Mouse (Mus musculus) liver (tissue): ENCODE measurements around the gene Tmpo.
"Not testable (repeated sequence)": the region's sequence is repeated elsewhere in the genome, so short reads cannot be mapped to it uniquely, and the experiment has no call there.

Experiments used
- DNase-seq: peaks from one replicate; pipeline ENCODE4 v3.0.0-alpha.2; 2020; ENCODE audit warnings: mixed read lengths

Tmpo gene

DNA sequence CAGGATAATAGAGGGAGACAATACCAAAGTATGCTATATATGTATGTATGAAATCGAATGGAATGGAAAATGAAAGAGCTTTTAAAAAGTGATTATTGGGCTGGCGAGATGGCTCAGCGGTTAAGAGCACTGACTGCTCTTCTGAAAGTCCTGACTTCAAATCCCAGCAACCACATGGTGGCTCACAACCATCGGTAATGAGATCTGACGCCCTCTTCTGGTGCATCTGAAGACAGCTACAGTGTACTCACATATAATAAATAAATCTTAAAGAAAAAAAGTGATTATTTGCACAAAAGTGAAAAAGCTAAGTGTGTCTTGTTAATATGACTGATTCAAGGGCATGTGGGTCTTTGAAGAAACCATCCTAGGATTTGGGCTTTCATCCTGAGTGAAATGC, 3.8 kb upstream of the Tmpo start:
- not testable (repeated sequence) for DNase-seq

DNA sequence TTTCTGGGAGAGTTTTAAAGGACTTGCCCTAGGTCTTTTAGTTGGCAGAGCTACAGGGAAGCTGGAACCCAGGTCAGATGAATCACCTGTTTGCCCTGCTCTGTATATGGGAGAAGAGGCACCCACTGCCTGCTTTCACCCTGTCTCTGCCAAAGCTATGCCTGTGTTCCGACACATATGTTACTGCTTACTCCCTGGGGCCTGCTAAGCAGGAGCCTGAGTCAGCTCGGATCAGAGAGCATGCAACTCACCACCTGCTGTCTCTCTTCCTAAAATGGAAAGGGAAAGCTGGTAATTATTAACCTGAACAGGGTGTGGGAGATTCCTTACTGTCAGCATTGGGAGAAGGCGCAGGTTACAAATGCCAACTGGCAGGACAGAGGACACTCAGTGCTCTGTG, 2.2 kb upstream of the Tmpo start:
- peak; percentile 33 for DNase-seq

DNA sequence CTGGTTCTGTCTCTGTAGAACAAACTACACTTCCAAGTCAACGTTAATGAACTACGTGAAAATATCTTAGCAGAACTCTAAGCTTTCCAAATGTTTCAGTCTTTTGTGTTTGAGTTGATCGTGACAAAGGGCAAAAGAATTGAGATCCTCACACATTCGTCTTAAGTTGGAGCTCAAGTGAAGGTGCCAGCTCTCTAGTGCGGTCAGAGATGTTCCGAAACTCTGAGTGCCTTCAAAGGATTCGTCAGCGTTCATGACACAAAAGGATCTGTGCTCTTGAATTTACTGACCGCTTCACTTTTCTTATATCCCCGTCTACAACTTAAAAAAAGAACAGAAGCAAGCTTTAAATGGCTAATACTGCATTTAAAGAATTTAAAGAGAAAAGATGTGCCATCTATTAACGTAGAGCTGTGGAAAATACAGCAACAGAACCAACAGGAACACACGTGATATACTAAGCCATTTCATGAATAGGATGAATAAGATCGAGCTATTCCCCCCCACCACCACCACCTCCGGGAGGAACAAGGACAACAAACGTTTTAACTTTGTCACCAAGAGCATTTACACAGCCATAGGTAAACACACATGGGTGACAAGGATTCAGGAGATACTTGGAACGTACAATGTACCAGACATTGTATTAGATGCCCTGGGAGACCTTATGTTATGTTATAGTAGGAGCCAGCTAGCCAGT, 1.3 kb upstream of the Tmpo start:
- DNase-seq: peak; percentile 36

DNA sequence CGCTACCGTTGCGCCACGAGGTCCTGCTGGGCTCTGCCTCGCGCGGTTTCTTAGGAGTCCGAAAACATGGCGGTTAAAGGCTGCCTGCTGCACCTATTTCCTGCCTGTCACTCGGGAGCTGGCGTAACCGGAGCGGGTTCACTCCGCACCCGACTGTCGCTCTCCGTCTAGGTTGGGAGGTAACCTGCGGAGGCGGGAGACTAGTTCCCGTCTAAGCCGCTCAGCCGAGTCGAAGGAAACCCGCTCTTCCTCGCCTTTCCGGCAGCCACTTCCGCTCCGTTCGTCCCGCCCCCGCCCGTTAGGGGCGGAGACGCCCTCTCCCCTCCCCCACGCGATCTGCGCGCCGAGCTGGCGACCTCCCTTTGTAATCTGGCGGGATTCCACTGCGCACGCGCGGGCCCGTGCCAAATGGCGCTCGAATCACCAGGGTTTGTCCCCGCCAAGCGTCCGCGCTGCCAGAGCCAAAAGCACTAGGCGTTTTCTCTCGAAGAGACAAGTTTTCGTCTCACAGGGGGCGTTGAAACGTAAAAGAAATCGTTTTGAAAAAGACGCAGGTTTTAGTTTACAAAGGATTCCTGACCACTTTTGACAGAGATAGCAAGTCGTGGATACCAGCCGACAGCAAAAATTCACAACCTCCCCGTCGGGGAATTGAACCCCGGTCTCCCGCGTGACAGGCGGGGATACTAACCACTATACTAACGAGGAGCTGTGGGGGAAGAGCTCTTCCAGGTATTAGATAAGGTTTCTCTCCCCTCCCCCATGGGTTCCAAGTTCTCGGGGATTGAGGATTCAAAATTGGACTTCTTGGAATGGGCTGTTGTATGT, 560 bp upstream of the Tmpo start:
- DNase-seq: peak; percentile 99

DNA sequence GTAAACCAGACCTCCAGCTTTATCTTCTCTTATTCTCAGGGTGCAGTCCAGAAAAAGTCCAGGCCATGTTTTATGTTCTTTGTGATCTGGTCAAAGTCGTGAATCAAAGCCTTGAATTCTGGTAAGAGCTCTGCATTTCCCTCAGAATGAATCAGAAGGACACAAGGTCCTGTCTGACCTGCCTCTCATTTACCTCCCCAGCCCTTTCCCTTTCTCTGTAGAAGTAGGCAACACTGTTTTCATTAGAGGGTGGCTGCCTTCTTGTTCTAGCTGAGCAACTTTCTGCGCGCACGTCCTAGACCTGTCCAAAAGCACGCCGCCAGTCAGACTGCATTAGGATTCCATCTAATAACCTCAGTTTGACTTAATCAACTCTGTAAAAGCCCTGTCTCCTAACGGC, 814 bp downstream of the Tmpo start:
- no peak for DNase-seq

DNA sequence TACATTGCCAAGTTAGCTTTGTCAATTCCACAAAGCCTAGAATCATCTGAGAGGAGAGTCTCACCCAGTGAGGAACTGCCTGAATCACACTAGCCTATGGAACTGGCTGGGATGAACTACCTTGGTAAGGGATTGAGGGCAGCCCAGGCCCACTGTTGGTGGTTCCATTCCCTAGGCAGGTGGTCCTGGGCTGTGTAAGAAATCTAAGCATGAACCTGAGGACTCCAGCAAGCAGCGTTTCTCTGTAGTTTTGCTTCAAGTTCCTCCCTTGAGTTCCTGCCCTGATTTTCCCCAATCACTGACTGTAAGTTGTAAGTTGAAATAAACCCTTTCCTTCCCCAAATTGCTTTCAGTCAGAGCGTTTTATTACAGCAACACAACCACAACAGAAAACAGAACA, 1.3 kb downstream of the Tmpo start:
- no peak for DNase-seq

DNA sequence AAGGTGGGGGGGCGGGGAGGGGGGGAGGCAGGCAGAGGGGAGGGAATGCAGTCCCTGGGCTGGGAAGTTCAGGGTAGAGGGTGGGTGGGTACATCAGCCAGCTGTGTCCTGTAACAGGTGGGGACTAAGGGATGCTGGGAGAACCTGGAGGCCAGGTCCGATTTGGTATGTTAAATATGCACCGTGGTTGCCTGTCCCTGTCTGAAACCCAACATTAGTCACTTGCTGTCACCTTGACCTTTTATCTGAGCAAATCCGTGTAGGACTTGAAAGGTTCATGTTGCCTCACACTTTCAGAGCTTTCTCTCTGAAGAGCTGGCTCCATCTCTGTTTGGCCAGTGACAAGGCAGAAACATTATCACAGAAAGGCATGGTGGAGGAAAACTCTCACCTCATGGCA, 3.9 kb downstream of the Tmpo start:
- no peak for DNase-seq

DNA sequence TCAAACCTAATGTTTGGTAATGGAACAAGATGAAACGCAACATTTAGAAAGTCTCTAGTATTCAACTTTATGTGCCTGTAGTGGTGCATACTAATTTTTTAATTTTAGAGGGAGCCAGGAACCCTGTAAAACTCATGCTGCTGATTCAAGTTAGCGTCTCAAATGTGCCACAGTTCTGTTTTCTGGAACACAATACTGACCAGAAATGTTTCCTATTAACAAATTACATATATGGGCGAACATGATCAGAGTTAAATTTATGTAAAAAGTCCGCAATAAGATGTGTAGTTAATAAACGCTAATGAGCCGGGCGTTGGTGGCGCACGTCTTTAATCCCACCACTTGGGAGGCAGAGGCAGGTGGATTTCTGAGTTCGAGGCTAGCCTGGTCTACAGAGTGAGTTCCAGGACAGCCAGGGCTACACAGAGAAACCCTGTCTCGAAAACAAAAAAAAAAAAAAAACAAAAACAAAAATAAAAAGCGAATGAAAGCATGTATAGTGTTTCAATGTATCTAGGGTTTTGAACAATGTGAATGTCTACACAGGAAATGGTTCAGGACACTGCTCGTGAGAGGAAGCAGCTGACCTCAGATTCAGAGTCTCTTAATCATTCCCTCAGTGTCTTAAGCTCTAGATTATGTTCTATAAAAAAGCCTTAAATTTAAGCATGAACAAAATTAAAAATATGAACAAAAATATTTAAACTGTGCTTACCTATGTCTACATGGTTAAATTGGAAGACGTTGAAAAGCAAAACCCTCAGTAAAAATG, 8.6 kb downstream of the Tmpo start:
- DNase-seq: no peak

DNA sequence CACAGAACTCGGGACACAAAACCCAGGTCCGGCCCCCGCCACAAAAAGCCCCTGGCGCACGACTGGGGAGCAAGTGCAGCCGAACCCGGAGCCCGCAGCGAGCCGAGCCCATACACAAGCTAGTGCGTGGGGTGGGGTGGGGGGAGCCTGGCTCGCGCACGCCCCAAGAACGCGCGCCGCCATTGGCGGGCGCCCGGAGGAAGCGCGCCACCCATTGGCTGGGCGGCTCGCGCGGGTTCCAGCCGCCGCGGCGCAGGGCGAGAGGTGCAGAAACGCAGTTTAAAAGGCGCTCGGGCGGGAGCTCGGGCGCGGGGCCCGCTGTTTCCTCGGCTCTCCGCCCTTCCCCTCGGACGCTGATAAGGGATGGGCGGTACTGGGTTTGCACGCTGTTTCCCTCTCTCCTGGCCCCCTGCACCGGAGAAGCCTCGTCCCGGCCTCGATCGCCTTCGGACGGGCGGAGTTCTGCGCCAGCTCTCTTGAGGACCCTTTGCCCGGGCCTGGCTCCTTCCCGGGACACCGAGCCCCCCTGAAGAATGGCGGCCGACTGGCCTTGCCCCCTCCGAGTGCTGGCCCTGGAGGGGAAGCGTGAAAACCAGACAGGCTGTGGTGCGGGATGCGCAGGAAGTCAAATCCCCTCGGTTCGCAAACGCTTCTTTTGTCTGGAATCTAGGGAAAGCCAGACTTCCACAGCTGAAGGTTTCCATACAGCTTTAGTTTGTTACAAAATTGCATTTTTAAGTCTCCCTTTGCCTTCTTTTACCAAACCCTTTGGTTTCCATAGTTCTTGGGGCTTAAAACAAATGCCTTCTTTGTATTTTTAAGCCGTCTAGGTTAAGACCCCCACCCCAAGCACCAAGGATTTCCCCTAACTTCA, 9.4 kb downstream of the Tmpo start:
- peak; percentile 96 for DNase-seq

DNA sequence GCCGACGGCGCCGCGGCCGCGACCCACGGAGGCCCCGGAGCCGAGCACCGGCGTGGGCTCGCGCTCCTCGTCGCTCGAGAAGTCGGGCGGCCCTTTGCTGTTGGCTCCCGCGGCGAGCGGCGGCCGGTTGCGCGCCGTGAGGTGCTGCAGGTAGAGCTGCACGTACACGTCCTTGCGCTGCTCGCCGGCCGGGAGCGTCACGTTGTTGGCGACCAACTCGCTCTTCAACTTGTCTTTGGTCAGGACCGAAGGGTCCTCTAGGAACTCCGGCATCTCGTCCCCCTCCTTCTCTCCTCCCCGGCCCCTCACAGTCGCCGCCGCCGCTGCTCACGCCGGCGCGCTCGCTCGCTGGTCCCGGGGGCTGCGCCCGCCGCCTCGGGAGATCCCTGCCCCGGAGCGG, 10.1 kb downstream of the Tmpo start:
- peak; percentile 50 for DNase-seq

DNA sequence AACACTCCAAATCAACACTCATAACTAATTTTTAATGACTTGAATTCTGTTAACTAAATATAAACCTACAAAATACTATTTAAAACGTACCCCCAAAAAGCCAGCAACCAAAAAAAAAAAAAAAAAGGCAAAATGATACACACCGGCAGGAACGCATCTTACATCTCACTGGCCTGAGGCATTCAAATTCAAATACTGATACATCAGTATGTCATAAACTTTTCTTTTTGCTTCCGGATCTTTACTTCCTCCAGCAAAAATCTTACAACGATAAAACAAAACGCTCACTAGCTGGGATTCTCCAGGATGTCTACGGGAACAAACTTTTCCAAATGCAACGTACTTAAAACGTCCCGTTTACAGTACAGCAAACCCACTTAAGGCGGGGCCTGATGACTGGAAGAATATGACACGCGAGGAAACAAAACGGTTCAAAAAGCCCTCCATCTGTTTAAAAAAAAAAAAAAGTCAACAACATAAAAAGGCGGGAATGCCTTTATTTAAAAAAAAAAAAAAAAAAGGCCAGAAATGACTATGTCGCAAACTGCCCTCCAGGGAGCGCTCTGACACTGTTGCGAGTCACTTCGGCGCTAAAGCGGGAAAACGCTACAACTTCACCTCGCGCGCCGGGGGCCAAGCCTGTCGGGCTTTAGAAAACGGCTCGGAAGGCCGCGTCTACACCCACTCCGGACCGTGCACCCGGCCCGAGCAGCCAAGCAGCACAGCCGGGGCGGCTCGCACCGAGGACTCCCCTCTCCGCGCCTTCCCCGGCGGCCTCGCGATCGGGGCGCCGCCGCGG, 10.8 kb downstream of the Tmpo start:
- DNase-seq: peak; percentile 90

DNA sequence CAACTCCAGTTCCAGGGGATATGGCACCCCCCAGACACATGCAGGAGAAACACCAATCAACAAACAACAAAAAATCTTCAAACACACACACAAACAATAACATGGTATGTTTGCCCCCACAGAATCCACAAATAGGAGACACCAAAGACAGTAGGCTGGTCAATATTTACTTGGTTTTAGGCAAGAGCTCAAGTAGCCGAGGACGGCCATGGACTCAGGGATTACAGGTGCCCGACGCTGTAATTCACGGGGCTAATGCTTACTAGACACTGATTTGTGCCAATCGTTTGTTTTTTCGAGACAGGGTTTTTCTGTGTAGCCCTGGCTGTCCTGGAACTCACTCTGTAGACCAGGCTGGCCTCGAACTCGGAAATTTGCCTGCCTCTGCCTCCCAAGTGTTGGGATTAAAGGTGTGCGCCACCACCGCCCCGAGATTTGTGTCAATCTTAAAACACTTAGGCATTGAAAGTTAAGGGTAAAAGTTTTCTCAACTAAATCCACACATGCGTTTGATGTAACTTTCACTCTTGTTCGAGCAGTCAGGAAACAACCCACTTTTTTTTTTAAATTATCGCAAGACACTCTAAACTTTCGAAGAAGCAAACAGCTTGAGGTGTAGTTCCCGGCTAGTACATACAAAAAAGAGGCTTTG, 11.6 kb downstream of the Tmpo start:
- DNase-seq: no peak

DNA sequence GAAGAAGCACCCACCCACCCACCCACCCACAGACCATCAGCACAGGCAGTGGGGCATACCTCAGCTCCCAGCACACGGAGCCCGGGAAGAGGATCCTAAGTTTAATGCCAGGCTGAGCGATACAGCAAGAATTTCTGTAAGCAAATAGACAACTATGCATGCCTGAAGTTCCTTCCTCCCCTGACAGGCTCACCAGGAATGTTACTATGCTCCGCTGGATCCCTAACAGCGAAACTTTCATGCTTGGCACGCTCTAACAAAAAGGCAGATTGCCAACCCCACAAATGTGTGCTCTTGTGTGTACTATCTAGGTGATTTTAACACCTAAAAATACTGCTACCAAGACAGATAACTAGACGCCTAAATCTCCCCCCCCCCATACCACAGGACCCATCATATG, 13.8 kb downstream of the Tmpo start:
- no peak for DNase-seq

DNA sequence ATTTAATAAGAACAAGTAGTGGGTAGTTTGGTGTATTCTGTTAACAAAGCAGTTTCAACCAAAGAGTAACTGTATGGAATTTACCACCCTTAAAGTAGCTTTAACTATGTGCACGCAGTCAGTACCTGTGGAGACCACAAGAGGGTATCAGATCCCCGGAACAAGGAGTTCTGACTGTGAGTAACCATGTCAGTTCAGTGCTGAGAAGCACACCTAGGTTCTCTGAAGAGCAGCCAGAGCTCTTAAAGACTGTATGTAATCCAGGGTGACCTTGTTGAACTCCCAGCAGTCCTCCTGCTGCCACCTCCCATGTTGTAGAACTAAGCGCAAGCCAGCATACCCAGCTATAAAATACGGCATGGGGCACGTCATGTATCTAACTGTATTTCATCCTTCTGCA, 14.2 kb downstream of the Tmpo start:
- DNase-seq: peak; percentile 64

DNA sequence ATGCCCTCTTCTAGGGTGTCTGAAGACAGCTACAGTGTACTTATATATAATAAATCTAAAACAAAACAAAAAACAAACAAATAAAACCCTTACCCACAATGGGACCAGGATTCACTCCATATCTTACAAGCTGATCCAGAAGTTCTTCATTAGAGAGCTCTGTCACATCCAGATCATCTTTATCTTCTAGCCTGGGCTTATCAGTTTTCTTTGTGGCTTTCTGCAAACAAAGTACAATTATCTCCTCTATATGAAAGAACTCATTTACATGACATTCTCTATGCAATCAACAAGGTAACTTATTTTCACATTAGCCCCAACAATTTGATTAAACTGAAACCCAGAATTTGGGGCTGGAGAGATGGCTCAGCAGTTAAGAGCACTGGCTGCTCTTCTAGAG, 15.3 kb downstream of the Tmpo start:
- DNase-seq: no peak

DNA sequence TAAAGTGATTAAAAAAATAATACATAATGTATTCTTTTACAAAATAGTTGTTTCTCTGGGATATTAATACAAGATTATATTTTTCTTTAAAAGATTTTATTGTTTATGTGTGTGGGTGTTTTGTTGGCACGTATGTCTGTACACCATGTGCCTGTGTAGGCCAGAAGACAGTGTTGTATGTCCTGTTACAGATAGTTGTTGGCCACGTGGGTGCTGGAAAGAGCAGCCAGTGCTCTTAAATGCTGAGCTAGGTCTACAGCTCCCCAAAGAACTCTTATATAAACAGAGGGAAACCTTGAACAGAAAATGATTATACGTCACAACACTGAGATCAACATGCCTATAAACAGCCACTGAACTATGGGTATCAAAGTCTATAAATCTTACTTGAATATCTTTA, 16.6 kb downstream of the Tmpo start:
- no peak for DNase-seq

DNA sequence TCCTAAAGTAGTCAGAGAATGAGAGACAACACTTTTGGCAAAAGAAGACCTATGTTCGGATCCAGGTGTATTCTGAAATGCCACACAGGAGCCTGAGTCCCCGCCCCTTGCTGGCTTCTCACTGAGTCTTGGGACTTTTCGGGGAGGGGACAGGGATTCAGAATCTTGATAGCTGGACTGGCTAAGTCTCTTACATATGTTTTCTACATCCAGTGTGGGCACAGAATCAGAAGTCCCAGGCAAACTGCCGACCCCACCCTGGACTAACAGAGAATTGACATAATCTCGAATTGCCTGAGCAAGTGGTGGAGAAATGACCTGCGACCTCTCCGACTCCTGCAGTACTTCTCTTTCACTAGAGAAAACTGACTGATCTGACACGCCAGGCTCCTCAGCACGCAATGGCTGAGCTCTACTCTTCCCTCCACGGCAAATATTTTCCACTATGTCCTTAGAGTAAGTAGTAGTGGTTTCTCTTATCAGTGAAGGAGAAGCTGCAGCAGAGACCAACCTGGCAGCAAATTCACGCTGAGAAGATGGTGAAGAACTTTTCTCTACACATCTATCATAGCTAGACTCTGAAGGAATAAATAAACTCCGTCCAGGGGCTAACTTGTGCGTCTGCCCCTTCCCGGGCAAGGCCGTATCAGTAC, 18.5 kb downstream of the Tmpo start:
- DNase-seq: no peak

DNA sequence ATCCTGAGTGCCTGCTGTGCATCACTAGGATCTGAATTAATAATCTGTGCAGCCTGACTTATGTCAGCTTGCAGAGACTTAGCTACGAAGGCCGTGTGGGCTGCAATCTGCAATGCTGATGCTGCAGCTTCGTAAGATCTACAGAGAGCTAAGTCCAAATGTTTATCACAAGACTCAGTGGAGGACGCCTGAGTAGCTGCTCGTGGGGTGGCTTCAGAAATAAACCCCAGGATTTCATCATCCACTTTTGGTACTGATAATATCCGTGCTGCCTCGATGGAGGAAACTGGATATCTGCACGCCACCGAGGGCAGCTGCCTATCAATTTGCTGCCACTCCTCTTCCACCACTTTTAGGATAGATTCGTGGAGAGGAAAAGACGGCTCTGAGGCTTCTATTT, 19.0 kb downstream of the Tmpo start:
- DNase-seq: no peak

DNA sequence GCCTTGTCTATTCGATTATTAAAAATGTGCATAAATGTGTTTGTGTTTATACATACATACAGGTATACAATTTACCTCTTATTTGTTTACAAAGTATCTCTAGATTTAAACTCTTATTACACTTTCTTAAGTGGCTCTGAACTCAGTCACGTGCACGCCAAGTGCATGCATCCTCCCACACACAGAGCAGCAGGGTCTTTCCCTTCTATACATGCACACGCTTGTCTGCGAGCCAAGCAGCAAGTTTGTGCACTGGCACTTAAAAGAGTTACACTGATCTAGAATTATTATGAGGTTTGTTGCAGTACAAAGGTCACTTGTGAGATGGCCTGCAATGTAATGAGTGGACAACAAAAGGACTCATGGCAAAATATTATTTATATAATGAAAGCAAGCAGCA, 20.1 kb downstream of the Tmpo start:
- DNase-seq: no peak

DNA sequence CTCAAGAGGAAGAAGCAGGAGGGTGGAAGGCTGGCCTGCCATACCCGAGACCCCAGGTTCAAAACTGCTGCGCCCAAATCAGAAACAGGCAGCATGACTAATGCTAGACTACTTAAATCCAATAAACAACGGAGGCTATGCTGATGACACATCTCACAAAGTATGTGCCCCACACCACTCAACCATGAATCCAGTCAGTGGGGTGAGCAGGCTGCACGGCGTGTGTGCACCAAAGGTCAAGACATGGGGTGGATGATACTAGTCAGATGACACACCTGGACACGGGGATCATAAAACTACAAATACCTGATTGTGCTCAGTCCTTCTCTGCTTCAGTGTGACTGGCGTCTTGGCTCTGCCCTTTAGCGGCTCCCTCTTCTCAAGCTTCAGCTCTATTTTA, 22.7 kb downstream of the Tmpo start:
- DNase-seq: no peak

DNA sequence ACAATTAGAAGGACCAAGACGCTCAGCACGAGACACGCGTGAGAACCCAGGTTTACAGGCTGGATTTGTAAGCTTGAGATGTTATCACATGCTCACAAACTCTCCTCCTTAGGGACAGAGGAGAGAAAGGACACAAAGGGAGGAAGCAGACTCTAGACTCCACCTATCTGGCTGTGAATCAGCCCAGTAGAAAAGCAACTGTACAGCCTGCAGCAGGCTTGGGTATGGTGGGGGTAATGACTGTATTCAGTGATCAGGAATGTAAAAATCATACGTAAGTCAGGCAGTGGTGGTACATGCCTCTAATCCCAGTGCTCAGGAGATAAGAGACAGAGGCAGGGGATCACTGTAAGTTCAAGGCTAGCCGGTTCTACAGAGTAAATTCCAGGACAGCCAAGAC, 24.8 kb downstream of the Tmpo start:
- DNase-seq: no peak
